Mouse (Mus musculus): Measurements from ENCODE around the gene Mettl23. TPM values are rescaled to one million over a fixed set of nuclear protein-coding genes. Genes with fewer than 3 reads are reported as not detected.

The Mettl23 gene
- polyA plus RNA-seq, 1 experiment: 34.0 TPM

DNA sequence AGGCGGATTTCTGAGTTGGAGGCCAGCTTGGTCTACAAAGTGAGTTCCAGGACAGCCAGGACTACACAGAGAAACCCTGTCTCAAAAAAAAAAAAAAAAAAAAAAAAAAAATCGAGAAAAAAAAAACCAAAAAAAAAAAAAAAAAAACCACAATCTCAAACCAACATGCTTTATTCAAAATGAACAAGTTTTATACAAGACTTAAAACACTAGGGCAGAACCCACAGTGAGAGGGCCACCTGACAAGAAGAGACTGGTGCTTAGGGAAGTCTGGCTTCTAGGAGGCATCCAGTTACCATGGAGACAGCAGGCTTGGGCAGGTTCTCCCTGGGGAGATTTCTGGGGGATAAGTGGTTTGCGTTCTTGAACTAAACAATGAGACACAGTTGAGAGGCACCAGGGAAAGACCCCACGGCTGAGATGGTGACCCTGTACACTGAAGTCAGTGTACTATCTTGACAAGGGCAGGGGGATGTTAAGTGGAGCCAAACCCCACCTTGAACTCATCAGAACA, 10.8 kb upstream of the Mettl23 start:
- TF ChIP-seq REST (IDR thresholded peaks at IDR 0.05; ENCODE audit: insufficient read depth, insufficient read length) (no peak), USF1 (IDR thresholded peaks at IDR 0.05; ENCODE audit: low read depth) (no peak), MYOD1 (IDR thresholded peaks at IDR 0.05; ENCODE audit: control insufficient read depth in 1 of 3, insufficient read length in 2 of 3, low read depth in 2 of 3) (no peak), MYOG (IDR thresholded peaks at IDR 0.05; ENCODE audit: control insufficient read depth in 1 of 3, insufficient read depth in 1 of 3, insufficient read length in 2 of 3, low read depth in 2 of 3) (no peak), POLR2AphosphoS2 (IDR thresholded peaks at IDR 0.05; ENCODE audit: insufficient read length, low read depth) (no peak), E2F4 (IDR thresholded peaks at IDR 0.05; ENCODE audit: insufficient read depth) (no peak), TCF3 (IDR thresholded peaks at IDR 0.05; ENCODE audit: insufficient read length, low read depth) (no peak), MAX (IDR thresholded peaks at IDR 0.05; ENCODE audit: low read depth) (no peak), CEBPB (IDR thresholded peaks at IDR 0.05; ENCODE audit: insufficient read depth, poor library complexity, severe bottlenecking) (no peak)
- H3K4me2 ChIP-seq (ENCODE audit: low read depth): no peak overlapping the region
- H3ac ChIP-seq (ENCODE audit: control insufficient read depth, insufficient read length): no peak overlapping the region
- H3K27me3 ChIP-seq (ENCODE audit: control insufficient read depth, insufficient read depth, insufficient read length): no peaks in the 10 kb centered on the region
- peaks cover 26% of the 10 kb centered on the region for H3K36me3 ChIP-seq (ENCODE audit: control insufficient read depth, insufficient read depth)
- H3K79me2 ChIP-seq (ENCODE audit: control insufficient read depth, insufficient read depth): peaks cover 11% of the 10 kb centered on the region
- H3K4me3 ChIP-seq: no peak overlapping the region

DNA sequence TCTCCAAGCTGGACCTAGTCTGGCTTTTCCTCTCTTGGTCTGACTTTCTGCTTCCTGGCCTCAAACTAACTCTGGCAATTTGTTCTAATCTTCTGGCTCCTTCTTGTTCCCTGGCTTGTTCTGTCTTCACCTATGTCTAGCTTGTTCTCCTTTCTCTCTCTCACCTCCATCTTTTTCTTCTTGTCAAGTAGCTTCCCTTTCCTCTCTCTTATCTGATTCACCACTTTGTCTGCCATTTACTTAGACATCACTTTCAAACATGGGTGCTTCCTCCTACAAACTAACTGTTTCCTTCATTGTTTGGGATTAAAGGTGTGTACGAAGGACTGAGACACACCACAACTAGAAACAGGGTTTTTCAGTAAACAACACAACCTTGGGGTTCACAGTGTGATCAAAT, 8.1 kb upstream of the Mettl23 start:
- Histone ChIP-seq H3K4me3 (no peak overlapping the region), H3K27me3 (ENCODE audit: control insufficient read depth, insufficient read depth, insufficient read length) (no peaks in the 10 kb centered on the region), H3K79me2 (ENCODE audit: control insufficient read depth, insufficient read depth) (peaks cover 19% of the 10 kb centered on the region), H3ac (ENCODE audit: control insufficient read depth, insufficient read length) (no peak overlapping the region), H3K4me2 (ENCODE audit: low read depth) (no peak overlapping the region), H3K36me3 (ENCODE audit: control insufficient read depth, insufficient read depth) (peaks cover 41% of the 10 kb centered on the region)
- TF ChIP-seq TCF3 (IDR thresholded peaks at IDR 0.05; ENCODE audit: insufficient read length, low read depth): no peak
- TF ChIP-seq E2F4 (IDR thresholded peaks at IDR 0.05; ENCODE audit: insufficient read depth): no peak
- no peak for TF ChIP-seq MYOG (IDR thresholded peaks at IDR 0.05; ENCODE audit: control insufficient read depth in 1 of 3, insufficient read depth in 1 of 3, insufficient read length in 2 of 3, low read depth in 2 of 3)
- no peak for TF ChIP-seq POLR2A (IDR thresholded peaks at IDR 0.05; ENCODE audit: insufficient read length, low read depth)
- no peak for TF ChIP-seq SRF (IDR thresholded peaks at IDR 0.05; ENCODE audit: control insufficient read depth, insufficient read length, low read depth)
- no peak for TF ChIP-seq MAX (IDR thresholded peaks at IDR 0.05; ENCODE audit: low read depth)
- no peak for TF ChIP-seq REST (IDR thresholded peaks at IDR 0.05; ENCODE audit: insufficient read depth, insufficient read length)
- TF ChIP-seq USF1 (IDR thresholded peaks at IDR 0.05; ENCODE audit: low read depth): no peak
- TF ChIP-seq CEBPB (IDR thresholded peaks at IDR 0.05; ENCODE audit: insufficient read depth, poor library complexity, severe bottlenecking): no peak
- no peak for TF ChIP-seq TCF12 (IDR thresholded peaks at IDR 0.05; ENCODE audit: insufficient read depth, poor library complexity, severe bottlenecking)
- TF ChIP-seq MYOD1 (IDR thresholded peaks at IDR 0.05; ENCODE audit: control insufficient read depth in 1 of 3, insufficient read length in 2 of 3, low read depth in 2 of 3): no peak
- TF ChIP-seq POLR2AphosphoS2 (IDR thresholded peaks at IDR 0.05; ENCODE audit: insufficient read length, low read depth): no peak

DNA sequence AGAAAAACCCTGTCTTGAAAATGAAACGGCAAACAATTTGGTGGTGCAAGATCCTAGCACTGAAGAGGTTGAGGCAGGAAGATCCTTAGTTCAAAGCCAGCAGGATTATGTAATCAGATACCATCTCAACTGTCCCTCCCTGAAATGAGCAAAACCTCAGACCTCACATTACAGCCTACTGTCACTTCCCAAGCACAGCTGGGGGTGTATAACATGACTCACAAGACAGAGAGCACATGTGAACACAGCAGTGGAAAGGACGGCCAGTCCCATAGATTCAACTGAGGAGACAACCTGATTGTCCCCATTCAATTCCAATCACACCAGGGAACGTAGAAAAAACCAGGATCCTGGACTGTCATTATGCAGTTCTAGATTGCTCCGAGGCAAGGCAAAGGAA, 6.8 kb upstream of the Mettl23 start:
- no peak overlapping the region for H3K4me3 ChIP-seq
- H3ac ChIP-seq (ENCODE audit: control insufficient read depth, insufficient read length): no peak overlapping the region
- peaks cover 32% of the 10 kb centered on the region for H3K79me2 ChIP-seq (ENCODE audit: control insufficient read depth, insufficient read depth)
- no peaks in the 10 kb centered on the region for H3K27me3 ChIP-seq (ENCODE audit: control insufficient read depth, insufficient read depth, insufficient read length)
- TF ChIP-seq SRF (IDR thresholded peaks at IDR 0.05; ENCODE audit: control insufficient read depth, insufficient read length, low read depth) (no peak), MAX (IDR thresholded peaks at IDR 0.05; ENCODE audit: low read depth) (no peak), TCF12 (IDR thresholded peaks at IDR 0.05; ENCODE audit: insufficient read depth, poor library complexity, severe bottlenecking) (no peak), REST (IDR thresholded peaks at IDR 0.05; ENCODE audit: insufficient read depth, insufficient read length) (no peak), TCF3 (IDR thresholded peaks at IDR 0.05; ENCODE audit: insufficient read length, low read depth) (no peak), MYOD1 (IDR thresholded peaks at IDR 0.05; ENCODE audit: control insufficient read depth in 1 of 3, insufficient read length in 2 of 3, low read depth in 2 of 3) (peak in 2 of 3 experiments; percentile 4 to 55), USF1 (IDR thresholded peaks at IDR 0.05; ENCODE audit: low read depth) (no peak), POLR2AphosphoS2 (IDR thresholded peaks at IDR 0.05; ENCODE audit: insufficient read length, low read depth) (no peak), POLR2A (IDR thresholded peaks at IDR 0.05; ENCODE audit: insufficient read length, low read depth) (no peak), MYOG (IDR thresholded peaks at IDR 0.05; ENCODE audit: control insufficient read depth in 1 of 3, insufficient read depth in 1 of 3, insufficient read length in 2 of 3, low read depth in 2 of 3) (peak in 2 of 3 experiments; percentile 30 to 49), CEBPB (IDR thresholded peaks at IDR 0.05; ENCODE audit: insufficient read depth, poor library complexity, severe bottlenecking) (no peak)
- H3K4me2 ChIP-seq (ENCODE audit: low read depth): no peak overlapping the region
- H3K36me3 ChIP-seq (ENCODE audit: control insufficient read depth, insufficient read depth): peaks cover 53% of the 10 kb centered on the region

DNA sequence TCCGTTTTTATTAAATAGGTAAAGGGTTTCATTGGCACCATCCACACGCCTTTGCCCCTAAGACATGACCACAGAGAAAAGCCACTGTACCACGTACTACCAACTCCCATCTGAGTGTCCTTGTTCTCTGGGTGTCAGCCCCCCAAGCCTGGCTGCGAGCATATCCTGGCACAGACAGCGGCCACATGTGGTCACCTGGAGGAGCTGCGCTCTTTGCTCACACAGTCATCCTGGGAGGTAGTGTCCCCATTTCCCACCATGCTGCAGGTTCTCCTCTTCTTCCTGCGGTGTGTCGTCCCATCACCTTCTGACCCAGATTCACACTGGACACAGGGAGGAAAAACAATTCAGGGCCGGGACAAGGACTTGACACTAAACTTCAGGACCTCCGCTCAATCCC, 5.6 kb upstream of the Mettl23 start:
- no peak overlapping the region for H3ac ChIP-seq (ENCODE audit: control insufficient read depth, insufficient read length)
- H3K4me2 ChIP-seq (ENCODE audit: low read depth): no peak overlapping the region
- peaks cover 58% of the 10 kb centered on the region for H3K36me3 ChIP-seq (ENCODE audit: control insufficient read depth, insufficient read depth)
- H3K79me2 ChIP-seq (ENCODE audit: control insufficient read depth, insufficient read depth): peaks cover 44% of the 10 kb centered on the region
- TF ChIP-seq SRF (IDR thresholded peaks at IDR 0.05; ENCODE audit: control insufficient read depth, insufficient read length, low read depth): no peak
- no peak for TF ChIP-seq E2F4 (IDR thresholded peaks at IDR 0.05; ENCODE audit: insufficient read depth)
- TF ChIP-seq MYOG (IDR thresholded peaks at IDR 0.05; ENCODE audit: control insufficient read depth in 1 of 3, insufficient read depth in 1 of 3, insufficient read length in 2 of 3, low read depth in 2 of 3): no peak
- no peak for TF ChIP-seq POLR2AphosphoS2 (IDR thresholded peaks at IDR 0.05; ENCODE audit: insufficient read length, low read depth)
- TF ChIP-seq MAX (IDR thresholded peaks at IDR 0.05; ENCODE audit: low read depth): no peak
- TF ChIP-seq POLR2A (IDR thresholded peaks at IDR 0.05; ENCODE audit: insufficient read length, low read depth): no peak
- no peak for TF ChIP-seq MYOD1 (IDR thresholded peaks at IDR 0.05; ENCODE audit: control insufficient read depth in 1 of 3, insufficient read length in 2 of 3, low read depth in 2 of 3)
- TF ChIP-seq TCF12 (IDR thresholded peaks at IDR 0.05; ENCODE audit: insufficient read depth, poor library complexity, severe bottlenecking): no peak
- no peak for TF ChIP-seq REST (IDR thresholded peaks at IDR 0.05; ENCODE audit: insufficient read depth, insufficient read length)
- TF ChIP-seq USF1 (IDR thresholded peaks at IDR 0.05; ENCODE audit: low read depth): no peak
- TF ChIP-seq TCF3 (IDR thresholded peaks at IDR 0.05; ENCODE audit: insufficient read length, low read depth): no peak
- no peak for TF ChIP-seq CEBPB (IDR thresholded peaks at IDR 0.05; ENCODE audit: insufficient read depth, poor library complexity, severe bottlenecking)
- H3K4me3 ChIP-seq: no peak overlapping the region
- no peaks in the 10 kb centered on the region for H3K27me3 ChIP-seq (ENCODE audit: control insufficient read depth, insufficient read depth, insufficient read length)

Measured in myocyte (in vitro differentiated cells).